Mouse (Mus musculus): ENCODE measurements at regions not wholly inside any gene's neighbourhood (a gene's known extent, or its start where the extent isn't known, plus 50 kb on each side); places are given as distances from the start of the nearest gene placed in this dataset.
"Not testable (repeated sequence)": the region's sequence is repeated elsewhere in the genome, so short reads cannot be mapped to it uniquely, and the experiment has no call there.

- 90% methylated on average over 8 of the region's 8 CpGs for WGBS (ENCODE audit: insufficient replicate concordance)
- H3K36me3 ChIP-seq (ENCODE audit: control insufficient read depth, insufficient read depth, low read length); H3K9ac ChIP-seq (ENCODE audit: low read depth, low read length); H3K27me3 ChIP-seq (ENCODE audit: control insufficient read depth, insufficient read depth, low read length); H3K27ac ChIP-seq (ENCODE audit: low read depth, low read length); H3K4me1 ChIP-seq (ENCODE audit: control insufficient read depth, insufficient read depth, low read length); H3K4me3 ChIP-seq (ENCODE audit: low read depth, low read length); H3K4me2 ChIP-seq; H3K9me3 ChIP-seq (replicated peaks; ENCODE audit: control insufficient read depth, low read length); ATAC-seq (replicated peaks; ENCODE audit: insufficient number of reproducible peaks, low FRiP score, low TSS enrichment): not testable (repeated sequence)
These were observed 100.8 kb upstream of the Plcb4 start for GRCm38 (mm10) chr2:135558026-135558425.

GRCm38 (mm10) chr2:135559328-135559727 lies 99.5 kb upstream of the Plcb4 start:
- no peak overlapping the region for H3K4me2 ChIP-seq
- 40% methylated on average over 3 of the region's 3 CpGs for WGBS (ENCODE audit: insufficient replicate concordance)
- H3K9ac ChIP-seq (ENCODE audit: low read depth, low read length), result no peak overlapping the region
- H3K27ac ChIP-seq (ENCODE audit: low read depth, low read length), result no peak overlapping the region
- no peaks in the 10 kb centered on the region for H3K4me1 ChIP-seq (ENCODE audit: control insufficient read depth, insufficient read depth, low read length)
- 0 out of 2 replicates have a peak, but pooled peaks cover 4% of the 10 kb centered on the region for H3K9me3 ChIP-seq (replicated peaks; ENCODE audit: control insufficient read depth, low read length)
- H3K4me3 ChIP-seq (ENCODE audit: low read depth, low read length), result no peak overlapping the region
- H3K36me3 ChIP-seq (ENCODE audit: control insufficient read depth, insufficient read depth, low read length), result no peaks in the 10 kb centered on the region
- no peaks in the 10 kb centered on the region for H3K27me3 ChIP-seq (ENCODE audit: control insufficient read depth, insufficient read depth, low read length)
- ATAC-seq (replicated peaks; ENCODE audit: insufficient number of reproducible peaks, low FRiP score, low TSS enrichment), result no peak

DNA sequence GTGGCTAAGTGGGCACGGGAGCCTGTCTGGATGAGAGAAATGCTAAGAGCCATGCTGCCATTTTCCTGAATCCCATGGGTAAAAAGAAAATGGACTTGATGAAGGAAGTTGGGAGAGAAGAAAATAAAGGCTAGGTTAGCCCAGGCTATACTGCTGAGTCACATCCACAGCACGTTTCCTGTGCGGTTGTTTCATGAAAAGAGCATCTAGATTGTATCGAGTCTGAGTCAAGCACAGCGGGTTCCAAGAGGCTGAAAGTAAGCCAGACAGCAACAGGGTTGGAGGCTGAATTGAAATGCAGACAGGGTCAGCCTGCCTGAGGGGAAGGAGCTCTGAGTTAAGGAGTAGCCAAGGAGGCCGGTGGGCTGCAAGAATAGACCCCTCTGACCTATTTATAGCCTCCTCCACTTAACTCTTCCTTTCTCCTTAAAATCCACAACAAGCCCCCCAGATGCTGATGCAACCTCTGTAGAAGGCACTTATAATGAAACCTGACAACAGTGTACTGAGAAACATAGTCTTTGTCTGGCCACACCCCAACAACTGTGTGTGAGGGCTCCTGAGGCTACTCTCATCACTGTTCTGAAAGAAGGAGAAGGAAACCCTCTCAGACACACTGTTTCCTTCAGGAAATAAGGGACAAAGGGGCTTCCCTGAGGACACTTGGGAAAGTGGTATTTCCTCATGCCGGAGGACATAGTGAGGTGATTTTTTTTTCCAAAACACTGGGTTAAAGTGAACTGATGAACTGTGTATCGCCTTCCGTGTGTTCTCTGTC lies 98.7 kb upstream of the Plcb4 start:
- H3K36me3 ChIP-seq (ENCODE audit: control insufficient read depth, insufficient read depth, low read length), result no peaks in the 10 kb centered on the region
- H3K27me3 ChIP-seq (ENCODE audit: control insufficient read depth, insufficient read depth, low read length), result no peaks in the 10 kb centered on the region
- H3K4me3 ChIP-seq (ENCODE audit: low read depth, low read length), result no peak overlapping the region
- 0 out of 2 replicates have a peak, but pooled peaks cover 4% of the 10 kb centered on the region for H3K9me3 ChIP-seq (replicated peaks; ENCODE audit: control insufficient read depth, low read length)
- no peak for ATAC-seq (replicated peaks; ENCODE audit: insufficient number of reproducible peaks, low FRiP score, low TSS enrichment)
- H3K4me2 ChIP-seq, result no peak overlapping the region
- no peaks in the 10 kb centered on the region for H3K4me1 ChIP-seq (ENCODE audit: control insufficient read depth, insufficient read depth, low read length)
- WGBS (ENCODE audit: insufficient replicate concordance), result 72% methylated on average over 9 of the region's 9 CpGs
- no peak overlapping the region for H3K27ac ChIP-seq (ENCODE audit: low read depth, low read length)
- no peak overlapping the region for H3K9ac ChIP-seq (ENCODE audit: low read depth, low read length)

DNA sequence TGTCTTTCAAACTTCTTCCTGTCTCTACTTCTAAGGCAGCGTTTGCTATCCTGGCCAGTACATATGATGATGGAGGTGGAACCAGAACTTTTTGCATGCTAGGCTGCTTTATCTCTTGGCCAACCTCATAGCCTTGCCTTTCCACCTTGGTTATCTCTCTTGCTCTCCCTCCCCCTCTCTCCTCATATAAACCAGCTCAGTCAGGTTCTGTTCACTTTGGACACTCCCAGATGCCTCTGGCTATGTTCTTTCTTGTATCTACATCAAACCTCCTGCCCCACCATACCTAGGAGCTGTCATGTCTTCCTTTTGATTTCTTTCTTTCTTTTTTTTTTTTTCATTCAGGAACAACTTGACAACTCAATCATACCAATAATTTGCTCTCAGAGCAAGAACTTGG lies 98.0 kb upstream of the Plcb4 start:
- Histone ChIP-seq H3K4me1 (ENCODE audit: control insufficient read depth, insufficient read depth, low read length) (no peaks in the 10 kb centered on the region), H3K27ac (ENCODE audit: low read depth, low read length) (no peak overlapping the region), H3K4me3 (ENCODE audit: low read depth, low read length) (no peak overlapping the region), H3K9me3 (replicated peaks; ENCODE audit: control insufficient read depth, low read length) (0 out of 2 replicates have a peak, but pooled peaks cover 4% of the 10 kb centered on the region), H3K27me3 (ENCODE audit: control insufficient read depth, insufficient read depth, low read length) (no peaks in the 10 kb centered on the region), H3K36me3 (ENCODE audit: control insufficient read depth, insufficient read depth, low read length) (no peaks in the 10 kb centered on the region), H3K9ac (ENCODE audit: low read depth, low read length) (no peak overlapping the region), H3K4me2 (no peak overlapping the region)
- WGBS (ENCODE audit: insufficient replicate concordance), result 64% methylated on average over 1 of the region's 1 CpGs
- ATAC-seq (replicated peaks; ENCODE audit: insufficient number of reproducible peaks, low FRiP score, low TSS enrichment), result no peak

GRCm38 (mm10) chr2:135561716-135562115 lies 97.1 kb upstream of the Plcb4 start:
- no peaks in the 10 kb centered on the region for H3K36me3 ChIP-seq (ENCODE audit: control insufficient read depth, insufficient read depth, low read length)
- H3K4me3 ChIP-seq (ENCODE audit: low read depth, low read length), result no peak overlapping the region
- no peak overlapping the region for H3K27ac ChIP-seq (ENCODE audit: low read depth, low read length)
- no peaks in the 10 kb centered on the region for H3K27me3 ChIP-seq (ENCODE audit: control insufficient read depth, insufficient read depth, low read length)
- no peaks in the 10 kb centered on the region for H3K4me1 ChIP-seq (ENCODE audit: control insufficient read depth, insufficient read depth, low read length)
- WGBS (ENCODE audit: insufficient replicate concordance), result 37% methylated on average over 7 of the region's 7 CpGs
- ATAC-seq (replicated peaks; ENCODE audit: insufficient number of reproducible peaks, low FRiP score, low TSS enrichment), result no peak
- H3K9ac ChIP-seq (ENCODE audit: low read depth, low read length), result no peak overlapping the region
- no peak overlapping the region for H3K4me2 ChIP-seq
- 0 out of 2 replicates have a peak, but pooled peaks cover 4% of the 10 kb centered on the region for H3K9me3 ChIP-seq (replicated peaks; ENCODE audit: control insufficient read depth, low read length)

DNA sequence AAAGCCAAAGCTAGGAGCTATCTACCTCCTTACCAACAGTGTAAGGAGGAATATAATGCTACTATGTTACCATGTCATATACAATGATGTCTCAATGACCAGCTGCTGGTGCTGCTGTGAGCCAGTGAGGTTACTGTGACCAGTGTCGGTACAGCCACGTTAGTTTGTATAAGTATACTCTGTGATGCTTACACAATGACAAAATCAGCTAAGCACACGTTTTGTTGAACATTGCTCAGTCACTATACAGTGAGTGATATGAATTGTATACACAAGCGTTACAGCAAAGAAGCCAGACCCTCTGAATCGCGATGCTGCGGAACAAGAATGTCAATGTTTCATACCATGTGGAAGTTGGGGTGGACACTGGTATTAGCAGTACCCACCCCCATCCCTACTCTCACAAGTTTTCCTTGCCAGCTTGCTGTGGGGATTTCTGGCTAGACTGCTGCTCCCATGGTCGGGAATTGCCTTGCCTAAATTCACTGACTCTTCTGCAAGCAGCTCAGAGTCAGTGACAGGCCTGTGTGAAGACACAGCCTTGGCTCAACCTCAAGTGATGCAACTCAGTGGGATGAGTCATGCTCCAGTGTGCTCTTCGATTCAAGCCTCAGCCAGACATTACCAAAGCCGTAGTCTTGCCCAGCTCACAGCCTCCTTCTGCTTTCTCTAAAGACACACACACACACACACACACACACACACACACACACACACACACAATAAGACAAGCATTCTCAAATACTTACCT lies 96.5 kb upstream of the Plcb4 start:
- Histone ChIP-seq H3K4me1 (ENCODE audit: control insufficient read depth, insufficient read depth, low read length) (no peaks in the 10 kb centered on the region), H3K4me3 (ENCODE audit: low read depth, low read length) (no peak overlapping the region), H3K4me2 (no peak overlapping the region), H3K36me3 (ENCODE audit: control insufficient read depth, insufficient read depth, low read length) (no peaks in the 10 kb centered on the region), H3K27ac (ENCODE audit: low read depth, low read length) (no peak overlapping the region), H3K27me3 (ENCODE audit: control insufficient read depth, insufficient read depth, low read length) (no peaks in the 10 kb centered on the region), H3K9ac (ENCODE audit: low read depth, low read length) (no peak overlapping the region), H3K9me3 (replicated peaks; ENCODE audit: control insufficient read depth, low read length) (0 out of 2 replicates have a peak, but pooled peaks cover 4% of the 10 kb centered on the region)
- 78% methylated on average over 10 of the region's 10 CpGs for WGBS (ENCODE audit: insufficient replicate concordance)
- ATAC-seq (replicated peaks; ENCODE audit: insufficient number of reproducible peaks, low FRiP score, low TSS enrichment), result no peak

GRCm38 (mm10) chr2:135564231-135564630 lies 94.6 kb upstream of the Plcb4 start:
- no peaks in the 10 kb centered on the region for H3K4me1 ChIP-seq (ENCODE audit: control insufficient read depth, insufficient read depth, low read length)
- 48% methylated on average over 4 of the region's 4 CpGs for WGBS (ENCODE audit: insufficient replicate concordance)
- ATAC-seq (replicated peaks; ENCODE audit: insufficient number of reproducible peaks, low FRiP score, low TSS enrichment), result no peak

GRCm38 (mm10) chr2:135568350-135568749 lies 90.5 kb upstream of the Plcb4 start:
- no peaks in the 10 kb centered on the region for H3K36me3 ChIP-seq (ENCODE audit: control insufficient read depth, insufficient read depth, low read length)
- H3K4me3 ChIP-seq (ENCODE audit: low read depth, low read length), result no peak overlapping the region
- WGBS (ENCODE audit: insufficient replicate concordance), result 80% methylated on average over 2 of the region's 2 CpGs
- no peak overlapping the region for H3K27ac ChIP-seq (ENCODE audit: low read depth, low read length)
- H3K27me3 ChIP-seq (ENCODE audit: control insufficient read depth, insufficient read depth, low read length), result no peaks in the 10 kb centered on the region
- H3K9me3 ChIP-seq (replicated peaks; ENCODE audit: control insufficient read depth, low read length), result no peaks in the 10 kb centered on the region
- H3K4me1 ChIP-seq (ENCODE audit: control insufficient read depth, insufficient read depth, low read length), result no peaks in the 10 kb centered on the region
- no peak overlapping the region for H3K9ac ChIP-seq (ENCODE audit: low read depth, low read length)
- no peak for ATAC-seq (replicated peaks; ENCODE audit: insufficient number of reproducible peaks, low FRiP score, low TSS enrichment)
- no peak overlapping the region for H3K4me2 ChIP-seq

More at GRCm38 (mm10) chr2:135564231-135564630, 94.6 kb upstream of the Plcb4 start:
- H3K9me3 ChIP-seq (replicated peaks; ENCODE audit: control insufficient read depth, low read length), result no peaks in the 10 kb centered on the region
- H3K4me2 ChIP-seq, result no peak overlapping the region
- no peaks in the 10 kb centered on the region for H3K36me3 ChIP-seq (ENCODE audit: control insufficient read depth, insufficient read depth, low read length)
- H3K27ac ChIP-seq (ENCODE audit: low read depth, low read length), result no peak overlapping the region
- H3K27me3 ChIP-seq (ENCODE audit: control insufficient read depth, insufficient read depth, low read length), result no peaks in the 10 kb centered on the region
- H3K4me3 ChIP-seq (ENCODE audit: low read depth, low read length), result no peak overlapping the region
- no peak overlapping the region for H3K9ac ChIP-seq (ENCODE audit: low read depth, low read length)

Measured in heart, embryonic 11.5 days (tissue).